Mouse (Mus musculus): Measurements from ENCODE around the gene Esp4.
"Not testable (repeated sequence)": the region's sequence is repeated elsewhere in the genome, so short reads cannot be mapped to it uniquely, and the experiment has no call there.

Esp4 gene

DNA sequence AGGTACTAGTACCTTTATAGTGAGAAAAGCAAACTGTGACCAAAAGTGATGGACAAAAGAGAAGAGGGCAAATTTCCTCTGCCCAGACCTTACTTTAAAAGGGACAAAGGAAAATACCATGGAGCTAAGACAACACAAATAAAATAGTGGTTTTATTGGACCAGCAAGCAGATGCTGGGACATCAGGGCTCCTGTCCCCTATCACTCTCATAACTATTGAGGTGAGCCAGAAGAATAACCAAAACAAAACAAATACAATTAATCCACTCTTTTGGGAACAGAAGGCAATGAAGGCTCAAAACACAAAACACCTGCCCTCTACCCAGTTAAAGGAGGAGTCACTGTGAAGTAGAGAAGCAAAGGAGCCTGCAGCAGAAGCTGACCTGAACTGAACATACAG, at the start of gene Esp4:
Gene Esp4, plus strand, starts transcription at position 301 of the 400 bp plus-strand sequence.
- DNase-seq (ENCODE audit: inconsistent ontology term): no peak

DNA sequence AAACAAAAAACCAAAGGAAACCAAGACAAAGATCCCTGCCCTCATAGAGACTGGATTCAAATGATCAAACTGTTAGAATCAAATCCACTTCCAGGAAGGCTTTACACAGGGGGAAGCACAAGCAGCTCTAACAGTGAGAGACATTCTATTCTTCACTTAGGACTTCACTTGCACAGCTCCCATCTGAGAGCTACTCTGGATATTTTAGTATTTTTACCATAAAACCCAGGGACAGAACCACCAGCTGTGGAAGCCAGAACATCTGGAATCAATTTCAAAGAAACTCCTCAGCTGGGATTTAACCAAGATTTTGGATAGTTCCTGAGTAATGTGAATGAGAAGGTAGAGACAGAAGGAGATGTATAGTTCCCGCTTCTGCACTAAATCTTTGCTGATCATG, 44.9 kb upstream of the Esp4 start:
- DNase-seq (ENCODE audit: inconsistent ontology term): no peak

DNA sequence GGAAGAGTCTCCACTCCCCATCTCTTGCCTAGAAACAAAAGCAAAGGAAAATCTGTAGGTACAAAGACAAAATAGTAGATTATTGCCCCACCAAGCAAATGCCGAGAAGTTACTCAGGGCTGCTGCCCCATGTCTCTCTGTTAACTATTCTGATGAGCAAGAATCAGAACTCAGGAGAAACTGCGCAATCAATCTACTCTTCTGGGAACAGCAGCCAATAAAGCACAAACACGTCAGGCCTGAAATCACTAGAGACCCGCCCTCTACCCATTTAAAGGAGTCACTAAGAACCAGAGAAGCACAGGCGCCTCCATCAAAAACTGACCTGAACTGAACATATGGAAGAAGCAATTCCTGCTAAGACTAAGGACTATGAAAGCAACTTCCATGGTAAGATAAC, 37.2 kb upstream of the Esp4 start, which contains the start of gene Esp6:
Gene Esp6, plus strand, starts transcription at position 301 of the 400 bp plus-strand sequence.
- no peak for DNase-seq (ENCODE audit: inconsistent ontology term)

DNA sequence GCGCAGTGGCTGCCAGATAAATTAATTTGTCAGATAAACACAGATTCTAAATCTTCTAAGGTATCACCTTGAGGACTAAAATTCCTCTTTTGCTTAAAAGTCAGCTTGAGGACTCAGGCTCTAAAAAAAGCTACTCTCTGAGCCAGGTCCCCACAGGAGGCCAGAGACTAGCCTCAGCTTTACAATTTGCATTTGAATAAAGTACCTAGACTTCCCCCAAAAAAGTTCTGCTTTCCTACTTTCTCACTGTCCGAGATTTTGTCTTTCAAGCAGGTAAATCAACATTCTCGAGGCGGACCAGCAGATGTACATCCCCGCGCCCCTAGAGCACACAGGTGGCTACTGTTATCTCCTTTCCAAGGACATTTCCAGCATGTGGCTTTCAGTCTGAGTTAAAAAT, 14.5 kb upstream of the Esp4 start:
- not testable (repeated sequence) for DNase-seq (ENCODE audit: inconsistent ontology term)

DNA sequence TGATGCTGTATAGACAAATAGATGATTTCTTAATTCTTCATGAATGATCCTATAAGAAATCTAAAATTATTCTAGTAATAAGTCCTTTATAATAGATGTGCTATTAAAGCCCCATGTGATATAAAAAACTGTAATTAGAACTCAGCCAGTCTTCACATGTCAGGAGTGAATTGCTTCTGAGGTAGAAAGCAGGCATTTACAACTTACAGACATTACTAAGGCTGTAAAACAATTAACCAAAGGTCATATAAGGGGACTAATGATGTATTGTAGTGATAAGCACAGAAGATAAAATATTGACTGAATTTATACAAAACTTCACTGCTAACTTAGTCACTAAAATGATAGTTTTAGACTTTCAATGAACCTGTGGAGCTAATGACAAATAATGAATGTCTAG, 7.1 kb upstream of the Esp4 start:
- no peak for DNase-seq (ENCODE audit: inconsistent ontology term)

DNA sequence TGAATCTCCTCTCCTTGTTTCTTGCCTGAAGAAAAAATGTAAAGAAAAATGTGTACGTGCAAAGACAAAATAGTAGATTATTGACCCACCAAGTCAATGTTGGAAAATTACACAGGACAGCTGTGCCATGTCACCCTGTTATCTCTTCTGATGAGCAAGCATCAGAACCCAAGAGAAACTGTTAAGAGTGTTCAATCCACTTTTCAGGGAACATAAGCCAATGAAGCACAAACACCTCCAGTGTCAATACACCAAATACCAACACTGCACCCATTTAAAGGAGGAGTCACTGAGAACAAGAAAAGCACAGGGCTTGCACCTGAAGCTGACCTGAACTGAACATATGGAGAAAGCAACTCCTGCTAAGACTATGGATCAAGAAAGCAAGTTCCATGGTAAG, 33.4 kb downstream of the Esp4 start, which contains the start of gene Esp3:
Gene Esp3, plus strand, starts transcription at position 301 of the 400 bp plus-strand sequence.
- not testable (repeated sequence) for DNase-seq (ENCODE audit: inconsistent ontology term)
